Comparison of ENCODE assay signal across 14 mouse cellular contexts in the genomic region with DNA sequence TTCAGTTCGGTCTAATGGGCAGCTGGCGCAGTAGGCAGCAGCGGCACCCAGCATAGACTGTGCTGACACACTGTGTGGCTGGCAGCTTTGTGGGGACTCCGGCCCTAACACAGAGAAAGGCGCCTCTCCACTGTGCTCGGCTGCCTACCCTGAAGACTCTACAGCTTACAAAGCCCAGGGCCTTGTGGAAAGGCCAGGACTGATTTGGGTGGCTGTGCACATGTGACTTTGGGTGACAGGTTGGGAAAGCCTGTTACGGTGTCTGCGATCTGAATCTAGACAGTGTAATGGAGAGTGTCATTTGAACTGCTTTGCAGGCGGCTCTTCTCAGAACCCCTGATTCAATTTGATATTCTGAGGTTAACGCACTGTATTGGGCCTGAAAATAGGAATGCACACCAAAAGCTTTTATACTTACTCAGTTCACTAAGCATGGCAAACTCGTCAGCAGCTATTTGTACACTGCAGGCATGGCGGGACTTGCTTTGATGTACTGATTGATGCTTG.
A peak's percentile ranks its signal among the peaks of the same experiment; 100 is the strongest.
DNase-seq lines count a peak whose midpoint lies in the region; ATAC-seq lines count a peak whose summit lies in the region.
"Had no signal": no experiment of that assay in that cellular context is flagged by ENCODE, and none has a peak within 500 bp of the region (broad histone marks: within the 10 kb centered on the region; RNA-seq: fewer than 3 reads in every experiment).

No protein-coding gene starts in this region.

- WGBS in embryonic facial prominence, embryonic 13.5 days: 51% methylated on average over 12 of the region's 12 CpGs
- 57% methylated on average over 12 of the region's 12 CpGs for WGBS in hindbrain, embryonic 14.5 days
- WGBS in neural tube, embryonic 14.5 days: 49% methylated on average over 12 of the region's 12 CpGs

- no peak overlapping the region for H3K9ac ChIP-seq in embryonic facial prominence, embryonic 13.5 days
- no peak overlapping the region for H3K9ac ChIP-seq in hindbrain, embryonic 14.5 days
- H3K9ac ChIP-seq in neural tube, embryonic 14.5 days (replicated peaks; ENCODE audit: low read depth, low read length): no peak overlapping the region
- H3K9ac ChIP-seq: limb, embryonic 15.5 days had no signal

- H3K9me3 ChIP-seq in embryonic facial prominence, embryonic 13.5 days: no peaks in the 10 kb centered on the region
- H3K9me3 ChIP-seq in hindbrain, embryonic 14.5 days (ENCODE audit: control insufficient read depth, low read length): no peaks in the 10 kb centered on the region
- H3K9me3 ChIP-seq in neural tube, embryonic 14.5 days (ENCODE audit: control insufficient read depth, low read length): no peaks in the 10 kb centered on the region
- H3K9me3 ChIP-seq: G1E; heart, embryonic 10.5 days; limb, embryonic 15.5 days had no signal

- H3K4me2 ChIP-seq in embryonic facial prominence, embryonic 13.5 days: no peak overlapping the region
- H3K4me2 ChIP-seq in hindbrain, embryonic 14.5 days (replicated peaks): no peak overlapping the region
- no peak overlapping the region for H3K4me2 ChIP-seq in neural tube, embryonic 14.5 days (ENCODE audit: low read depth, low read length)
- H3K4me2 ChIP-seq: limb, embryonic 15.5 days had no signal

- DNase-seq in embryo, embryonic 10.5 days (ENCODE audit: low spot score): peak; percentile 27
- DNase-seq in embryo, embryonic 10 days (ENCODE audit: low spot score): no peak
- no peak for DNase-seq in hindbrain, embryonic 14.5 days (ENCODE audit: low spot score)
- DNase-seq in layer of hippocampus, adult 11-12 months (ENCODE audit: low spot score): no peak
- DNase-seq in urinary bladder, adult 2 months (ENCODE audit: low spot score): no peak
- DNase-seq in cerebellum, adult 8-10 months: no peak
- DNase-seq: cerebellum, adult 18-20 months; layer of hippocampus, postnatal 36 days; lung, postnatal 14 days had no signal

- no peak overlapping the region for H3K4me3 ChIP-seq in embryonic facial prominence, embryonic 13.5 days
- H3K4me3 ChIP-seq in hindbrain, embryonic 14.5 days (replicated peaks; ENCODE audit: low read length): no peak overlapping the region
- no peak overlapping the region for H3K4me3 ChIP-seq in neural tube, embryonic 14.5 days (ENCODE audit: low read depth, low read length)
- H3K4me3 ChIP-seq: heart, embryonic 10.5 days; limb, embryonic 15.5 days had no signal

- no peak overlapping the region for H3K27ac ChIP-seq in embryonic facial prominence, embryonic 13.5 days
- H3K27ac ChIP-seq in hindbrain, embryonic 14.5 days: 0 out of 2 replicates have a peak overlapping the region, but pooled peaks have one; percentile 7
- no peak overlapping the region for H3K27ac ChIP-seq in neural tube, embryonic 14.5 days (ENCODE audit: low read depth, low read length)
- H3K27ac ChIP-seq: heart, embryonic 10.5 days; limb, embryonic 15.5 days had no signal

- no peaks in the 10 kb centered on the region for H3K36me3 ChIP-seq in embryonic facial prominence, embryonic 13.5 days
- no peaks in the 10 kb centered on the region for H3K36me3 ChIP-seq in hindbrain, embryonic 14.5 days (replicated peaks; ENCODE audit: control insufficient read depth, insufficient read depth)
- no peaks in the 10 kb centered on the region for H3K36me3 ChIP-seq in neural tube, embryonic 14.5 days (ENCODE audit: control insufficient read depth, insufficient read depth, low read length)
- H3K36me3 ChIP-seq: G1E; heart, embryonic 10.5 days; limb, embryonic 15.5 days had no signal

- peaks cover 12% of the 10 kb centered on the region; the same call in 1 of the 2 replicates for H3K4me1 ChIP-seq in embryonic facial prominence, embryonic 13.5 days
- H3K4me1 ChIP-seq in hindbrain, embryonic 14.5 days (replicated peaks; ENCODE audit: control insufficient read depth, insufficient read depth, low read length): peaks cover 5% of the 10 kb centered on the region; the same call in 1 of the 2 replicates
- H3K4me1 ChIP-seq in neural tube, embryonic 14.5 days (ENCODE audit: control insufficient read depth, insufficient read depth, low read length): peaks cover 3% of the 10 kb centered on the region; the same call in 1 of the 2 replicates
- H3K4me1 ChIP-seq: heart, embryonic 10.5 days had no signal

- peaks cover 12% of the 10 kb centered on the region for H3K27me3 ChIP-seq in embryonic facial prominence, embryonic 13.5 days
- no peaks in the 10 kb centered on the region for H3K27me3 ChIP-seq in hindbrain, embryonic 14.5 days (ENCODE audit: control insufficient read depth, insufficient read depth, low read length)
- H3K27me3 ChIP-seq in neural tube, embryonic 14.5 days (ENCODE audit: control insufficient read depth, insufficient read depth, low read length): no peaks in the 10 kb centered on the region

- peak; percentile 43; the same call in 1 of the 2 replicates for ATAC-seq in embryonic facial prominence, embryonic 13.5 days (ENCODE audit: insufficient number of reproducible peaks, insufficient read depth, low FRiP score, low TSS enrichment, low read depth)
- ATAC-seq in hindbrain, embryonic 14.5 days (ENCODE audit: low FRiP score): no peak; the same call in 1 of the 2 replicates
- peak; percentile 77 for ATAC-seq in neural tube, embryonic 14.5 days (ENCODE audit: low read depth)
